Mouse (Mus musculus): ENCODE measurements at regions not wholly inside any gene's neighbourhood (a gene's known extent, or its start where the extent isn't known, plus 50 kb on each side); places are given as distances from the start of the nearest gene placed in this dataset.

DNA sequence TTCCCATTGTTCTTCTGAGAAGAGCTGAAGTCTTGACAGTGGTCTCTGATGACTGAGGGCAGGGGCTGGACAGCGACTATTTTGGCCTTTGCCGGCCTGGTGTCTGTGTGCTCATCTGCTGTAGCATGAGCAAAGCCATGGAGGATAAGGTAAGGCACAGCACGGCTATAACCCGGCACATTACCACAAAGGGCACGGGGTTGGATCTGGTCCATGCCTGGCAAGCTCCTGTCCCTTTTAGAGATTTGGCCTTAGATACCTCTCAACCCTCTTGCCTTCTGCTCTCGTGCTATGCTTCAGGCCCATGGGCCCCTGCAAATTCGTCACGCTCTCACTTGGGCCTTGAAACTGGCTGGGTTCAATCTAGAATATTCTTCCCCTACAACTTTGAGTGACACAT, 379.0 kb downstream of the Slc4a3 start:
- TF ChIP-seq CTCF (IDR thresholded peaks at IDR 0.05; ENCODE audit: insufficient read depth, low read depth, low read length) (no peak), POLR2A (IDR thresholded peaks at IDR 0.05; ENCODE audit: insufficient read depth, low read depth, low read length) (no peak)

Data from olfactory bulb, adult 2 months (tissue).